ENCODE assay signal across 8 mouse cellular contexts in the genomic region with DNA sequence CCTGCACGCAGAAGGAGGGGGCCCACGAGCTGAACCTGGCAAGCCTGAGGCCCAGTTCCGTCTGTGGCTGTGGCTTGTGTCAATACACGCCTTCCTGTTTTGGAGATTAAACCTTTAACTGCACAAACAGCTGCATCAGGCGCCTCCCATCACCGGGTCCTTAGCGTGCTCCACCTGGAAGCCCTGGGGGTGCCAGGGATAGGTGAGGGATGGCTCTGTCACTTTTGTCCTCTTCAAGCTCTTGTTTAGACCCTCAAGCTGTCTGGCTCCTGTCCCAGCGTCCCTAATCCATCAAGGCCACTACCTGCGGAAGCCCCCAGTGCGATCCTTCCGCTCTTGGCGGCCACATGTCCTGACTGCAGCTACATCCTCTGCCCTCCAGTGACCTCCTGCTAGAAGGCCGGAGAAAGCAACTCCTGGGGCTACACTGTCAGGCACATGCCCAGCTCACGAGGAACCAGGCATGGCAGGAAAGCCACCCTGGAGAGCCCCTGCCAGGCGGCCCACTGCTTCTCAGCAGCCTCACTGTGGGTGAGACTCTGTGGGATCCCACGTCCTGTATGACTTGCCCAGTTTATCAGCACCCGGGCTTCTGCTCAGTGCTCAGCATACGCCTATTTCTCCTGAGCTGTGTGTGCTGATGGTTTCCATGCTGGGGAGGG. TPM values are rescaled to one million over a fixed set of nuclear protein-coding genes. Genes with fewer than 3 reads are reported as not detected.
DNase-seq lines count a peak whose midpoint lies in the region; ATAC-seq and TF ChIP-seq lines count a peak whose summit lies in the region.

No protein-coding gene starts in this region.

- TF ChIP-seq CTCF in spleen, adult 2 months (IDR thresholded peaks at IDR 0.05; ENCODE audit: extremely low read depth, insufficient read depth, insufficient read length, insufficient replicate concordance) = no peak
- no peak for TF ChIP-seq CTCF in cerebellum, adult 2 months (IDR thresholded peaks at IDR 0.05; ENCODE audit: borderline replicate concordance, insufficient read depth, low read depth, low read length)

- H3K4me2 ChIP-seq in limb, embryonic 13.5 days (replicated peaks) = no peak overlapping the region
- peak overlapping the region; percentile 1; the same call in 1 of the 2 replicates for H3K4me2 ChIP-seq in heart, embryonic 16.5 days (ENCODE audit: low read depth, low read length)
- H3K4me2 ChIP-seq in liver, embryonic 12.5 days = peak overlapping the region; percentile 62
- no peak overlapping the region for H3K4me2 ChIP-seq in hindbrain, embryonic 11.5 days (replicated peaks; ENCODE audit: low read depth, low read length)

- WGBS in limb, embryonic 13.5 days = 61% methylated on average over 18 of the region's 18 CpGs
- 74% methylated on average over 18 of the region's 18 CpGs for WGBS in limb, embryonic 10.5 days
- 45% methylated on average over 18 of the region's 18 CpGs for whole genome bisulfite sequencing in heart, embryonic 16.5 days
- WGBS in liver, embryonic 12.5 days (ENCODE audit: insufficient replicate concordance) = 15% methylated on average over 18 of the region's 18 CpGs
- WGBS in spleen, adult 2 months = 9% methylated on average over 18 of the region's 18 CpGs
- WGBS in cerebellum, adult 2 months = 71% methylated on average over 18 of the region's 18 CpGs
- WGBS in hindbrain, embryonic 11.5 days = 67% methylated on average over 18 of the region's 18 CpGs

- no peak for ATAC-seq in limb, embryonic 13.5 days (ENCODE audit: low FRiP score, low read depth)
- peak; percentile 46 for ATAC-seq in heart, embryonic 16.5 days (replicated peaks; ENCODE audit: extremely low read depth, insufficient read depth, low FRiP score)
- ATAC-seq in liver, embryonic 12.5 days = peak; percentile 87
- ATAC-seq in hindbrain, embryonic 11.5 days (ENCODE audit: low FRiP score) = no peak

- TF ChIP-seq POLR2A in spleen, adult 2 months (IDR thresholded peaks at IDR 0.05; ENCODE audit: low read depth, low read length) = no peak; the same call in none of the 2 replicates
- TF ChIP-seq POLR2A in cerebellum, adult 2 months (IDR thresholded peaks at IDR 0.05; ENCODE audit: borderline replicate concordance, insufficient read depth, low read length) = no peak

- H3K9ac ChIP-seq in limb, embryonic 13.5 days = no peak overlapping the region
- H3K9ac ChIP-seq in heart, embryonic 16.5 days (ENCODE audit: low read length) = peak overlapping the region; percentile 26; the same call in 1 of the 2 replicates
- H3K9ac ChIP-seq in liver, embryonic 12.5 days = peak overlapping the region; percentile 61
- H3K9ac ChIP-seq in hindbrain, embryonic 11.5 days (ENCODE audit: low read depth, low read length) = no peak overlapping the region

- peaks cover 11% of the 10 kb centered on the region; the same call in 1 of the 2 replicates for H3K4me1 ChIP-seq in limb, embryonic 13.5 days
- peaks cover 16% of the 10 kb centered on the region for H3K4me1 ChIP-seq in limb, embryonic 10.5 days
- H3K4me1 ChIP-seq in heart, embryonic 16.5 days (ENCODE audit: control insufficient read depth, insufficient read depth, low read length) = peaks cover 2% of the 10 kb centered on the region; the same call in 1 of the 2 replicates
- H3K4me1 ChIP-seq in liver, embryonic 12.5 days = peaks cover 59% of the 10 kb centered on the region
- H3K4me1 ChIP-seq in spleen, adult 2 months (ENCODE audit: control insufficient read depth, insufficient read depth, insufficient read length) = peaks cover 36% of the 10 kb centered on the region; the same call in 1 of the 2 replicates
- no peaks in the 10 kb centered on the region; the same call in 1 of the 2 replicates for H3K4me1 ChIP-seq in cerebellum, adult 2 months (ENCODE audit: control insufficient read depth, insufficient read depth, low read length)
- H3K4me1 ChIP-seq in hindbrain, embryonic 11.5 days (replicated peaks; ENCODE audit: control insufficient read depth, insufficient read depth, low read length) = peaks cover 7% of the 10 kb centered on the region; the same call in 1 of the 2 replicates

- H3K27ac ChIP-seq in limb, embryonic 13.5 days = peak overlapping the region; percentile 52; the same call in 1 of the 2 replicates
- no peak overlapping the region for H3K27ac ChIP-seq in limb, embryonic 10.5 days
- peak overlapping the region; percentile 60 for H3K27ac ChIP-seq in heart, embryonic 16.5 days (ENCODE audit: low read length)
- peak overlapping the region; percentile 89 for H3K27ac ChIP-seq in liver, embryonic 12.5 days
- peak overlapping the region; percentile 97 for H3K27ac ChIP-seq in spleen, adult 2 months (ENCODE audit: insufficient read depth, low read length)
- H3K27ac ChIP-seq in cerebellum, adult 2 months (ENCODE audit: insufficient read depth, low read length) = no peak overlapping the region
- H3K27ac ChIP-seq in hindbrain, embryonic 11.5 days (ENCODE audit: low read depth, low read length) = no peak overlapping the region

- no peaks in the 10 kb centered on the region for H3K9me3 ChIP-seq in limb, embryonic 13.5 days
- H3K9me3 ChIP-seq in limb, embryonic 10.5 days (replicated peaks) = no peaks in the 10 kb centered on the region
- H3K9me3 ChIP-seq in heart, embryonic 16.5 days (replicated peaks; ENCODE audit: control insufficient read depth, low read length) = no peaks in the 10 kb centered on the region
- H3K9me3 ChIP-seq in liver, embryonic 12.5 days (replicated peaks) = no peaks in the 10 kb centered on the region
- no peaks in the 10 kb centered on the region for H3K9me3 ChIP-seq in hindbrain, embryonic 11.5 days (ENCODE audit: control insufficient read depth, low read length)

- H3K27me3 ChIP-seq in limb, embryonic 13.5 days = no peaks in the 10 kb centered on the region
- H3K27me3 ChIP-seq in limb, embryonic 10.5 days (ENCODE audit: low read depth, poor library complexity, severe bottlenecking) = no peaks in the 10 kb centered on the region
- H3K27me3 ChIP-seq in heart, embryonic 16.5 days (ENCODE audit: control insufficient read depth, insufficient read depth, low read length) = no peaks in the 10 kb centered on the region
- H3K27me3 ChIP-seq in liver, embryonic 12.5 days (replicated peaks) = peaks cover 29% of the 10 kb centered on the region
- no peaks in the 10 kb centered on the region for H3K27me3 ChIP-seq in spleen, adult 2 months (ENCODE audit: control insufficient read depth, insufficient read depth, low read length)
- H3K27me3 ChIP-seq in cerebellum, adult 2 months (ENCODE audit: control insufficient read depth, insufficient read depth, low read length) = no peaks in the 10 kb centered on the region
- H3K27me3 ChIP-seq in hindbrain, embryonic 11.5 days (ENCODE audit: control insufficient read depth, insufficient read depth, low read length) = no peaks in the 10 kb centered on the region

- DNase-seq in limb, embryonic 10.5 days (ENCODE audit: low spot score) = no peak
- DNase-seq in spleen, adult 2 months (ENCODE audit: low read depth in 1 of 2, low spot score in 2 of 2) = peak; percentile 61 to 75
- no peak for DNase-seq in cerebellum, adult 2 months
- no peak for DNase-seq in left cerebral cortex, adult 9 months (ENCODE audit: low spot score in 2 of 2)
- DNase-seq in hindbrain, embryonic 11.5 days (ENCODE audit: low spot score) = no peak

- no peak overlapping the region for H3K4me3 ChIP-seq in limb, embryonic 13.5 days
- H3K4me3 ChIP-seq in limb, embryonic 10.5 days = no peak overlapping the region
- no peak overlapping the region for H3K4me3 ChIP-seq in heart, embryonic 16.5 days (ENCODE audit: low read length)
- H3K4me3 ChIP-seq in liver, embryonic 12.5 days = peak overlapping the region; percentile 23
- peak overlapping the region; percentile 36 for H3K4me3 ChIP-seq in spleen, adult 2 months (ENCODE audit: extremely low read depth, insufficient read depth, insufficient read length)
- no peak overlapping the region for H3K4me3 ChIP-seq in cerebellum, adult 2 months (replicated peaks; ENCODE audit: insufficient read depth, low read depth, low read length)
- no peak overlapping the region for H3K4me3 ChIP-seq in hindbrain, embryonic 11.5 days (ENCODE audit: low read depth, low read length)

- no peaks in the 10 kb centered on the region for H3K36me3 ChIP-seq in limb, embryonic 13.5 days
- H3K36me3 ChIP-seq in limb, embryonic 10.5 days = no peaks in the 10 kb centered on the region
- H3K36me3 ChIP-seq in heart, embryonic 16.5 days (ENCODE audit: control insufficient read depth, insufficient read depth) = no peaks in the 10 kb centered on the region
- H3K36me3 ChIP-seq in liver, embryonic 12.5 days = no peaks in the 10 kb centered on the region
- H3K36me3 ChIP-seq in spleen, adult 2 months (ENCODE audit: control insufficient read depth, insufficient read depth, low read length) = no peaks in the 10 kb centered on the region
- no peaks in the 10 kb centered on the region for H3K36me3 ChIP-seq in hindbrain, embryonic 11.5 days (ENCODE audit: control insufficient read depth, insufficient read depth, low read length)

RNA-seq across cellular contexts. Expression of gene Lfng, which starts 10.1 kb away (rescaled TPM):
- 13.4 and 13.5 TPM in 2 replicates for polyA plus RNA-seq in limb, embryonic 13.5 days (2015; fragmentation: Nextera tagmentation; extraction: Ambion mirVana)
- 4.3 and 5.8 TPM in 2 replicates for polyA plus RNA-seq in limb, embryonic 10.5 days (2016; fragmentation: Nextera tagmentation; extraction: Ambion mirVana)
- polyA plus RNA-seq in heart, embryonic 16.5 days (2015; fragmentation: Nextera tagmentation; extraction: Ambion mirVana) = 6.2 and 7.7 TPM in 2 replicates
- 7.4 and 8.3 TPM in 2 replicates for polyA plus RNA-seq in liver, embryonic 12.5 days (2016; fragmentation: Nextera tagmentation; extraction: Ambion mirVana)
- polyA plus RNA-seq in spleen, adult 2 months (2012; rRNA removed) = 165 and 240 TPM in 2 replicates
- polyA plus RNA-seq in cerebellum, adult 2 months (2012; rRNA removed) = 48.7 and 53.4 TPM in 2 replicates
- 34.1 and 38.8 TPM in 2 replicates for polyA plus RNA-seq in hindbrain, embryonic 11.5 days (2014; fragmentation: Nextera tagmentation; extraction: Ambion mirVana)

RNA-seq across cellular contexts. Expression of gene Grifin, which starts 32.2 kb away (rescaled TPM):
- not detected in 2 replicates for polyA plus RNA-seq in limb, embryonic 13.5 days (2015; fragmentation: Nextera tagmentation; extraction: Ambion mirVana)
- polyA plus RNA-seq in limb, embryonic 10.5 days (2016; fragmentation: Nextera tagmentation; extraction: Ambion mirVana) = not detected in 2 replicates
- polyA plus RNA-seq in heart, embryonic 16.5 days (2015; fragmentation: Nextera tagmentation; extraction: Ambion mirVana) = 0.79 and 0.98 TPM in 2 replicates
- 6.3 and 7.8 TPM in 2 replicates for polyA plus RNA-seq in liver, embryonic 12.5 days (2016; fragmentation: Nextera tagmentation; extraction: Ambion mirVana)
- 0.61 and 0.81 TPM in 2 replicates for polyA plus RNA-seq in spleen, adult 2 months (2012; rRNA removed)
- 0.82 and 1.4 TPM in 2 replicates for polyA plus RNA-seq in cerebellum, adult 2 months (2012; rRNA removed)
- polyA plus RNA-seq in hindbrain, embryonic 11.5 days (2014; fragmentation: Nextera tagmentation; extraction: Ambion mirVana) = not detected in 2 replicates

RNA-seq across cellular contexts. Expression of gene Ttyh3, which starts 51.8 kb away (rescaled TPM):
- 39.0 and 42.1 TPM in 2 replicates for polyA plus RNA-seq in limb, embryonic 13.5 days (2015; fragmentation: Nextera tagmentation; extraction: Ambion mirVana)
- 36.6 and 47.0 TPM in 2 replicates for polyA plus RNA-seq in limb, embryonic 10.5 days (2016; fragmentation: Nextera tagmentation; extraction: Ambion mirVana)
- 16.3 and 17.9 TPM in 2 replicates for polyA plus RNA-seq in heart, embryonic 16.5 days (2015; fragmentation: Nextera tagmentation; extraction: Ambion mirVana)
- polyA plus RNA-seq in liver, embryonic 12.5 days (2016; fragmentation: Nextera tagmentation; extraction: Ambion mirVana) = 13.0 and 15.6 TPM in 2 replicates
- polyA plus RNA-seq in spleen, adult 2 months (2012; rRNA removed) = 95.1 and 118 TPM in 2 replicates
- 86.0 and 96.1 TPM in 2 replicates for polyA plus RNA-seq in cerebellum, adult 2 months (2012; rRNA removed)
- 52.9 and 53.1 TPM in 2 replicates for polyA plus RNA-seq in hindbrain, embryonic 11.5 days (2014; fragmentation: Nextera tagmentation; extraction: Ambion mirVana)

Comparison
In these comparisons a context has a peak if more than half of its experiments do, and no peak if none do; other contexts are left out.
1. H3K27ac ChIP-seq: peak in limb, embryonic 13.5 days (single experiment), heart, embryonic 16.5 days (single experiment), liver, embryonic 12.5 days (single experiment) and spleen, adult 2 months (single experiment); none in limb, embryonic 10.5 days (single experiment), cerebellum, adult 2 months (single experiment) and hindbrain, embryonic 11.5 days (single experiment).
2. ATAC-seq: peak in heart, embryonic 16.5 days (single experiment) and liver, embryonic 12.5 days (single experiment); none in limb, embryonic 13.5 days (single experiment) and hindbrain, embryonic 11.5 days (single experiment).
3. H3K4me2 ChIP-seq: peak in heart, embryonic 16.5 days (single experiment) and liver, embryonic 12.5 days (single experiment); none in limb, embryonic 13.5 days (single experiment) and hindbrain, embryonic 11.5 days (single experiment).
4. H3K4me3 ChIP-seq: peak in liver, embryonic 12.5 days (single experiment) and spleen, adult 2 months (single experiment); none in limb, embryonic 13.5 days (single experiment), limb, embryonic 10.5 days (single experiment), heart, embryonic 16.5 days (single experiment), cerebellum, adult 2 months (single experiment) and hindbrain, embryonic 11.5 days (single experiment).
5. H3K9ac ChIP-seq: peak in heart, embryonic 16.5 days (single experiment) and liver, embryonic 12.5 days (single experiment); none in limb, embryonic 13.5 days (single experiment) and hindbrain, embryonic 11.5 days (single experiment).
6. DNase-seq: peak in spleen, adult 2 months (2 of 2); none in limb, embryonic 10.5 days (single experiment), cerebellum, adult 2 months (0 of 2), left cerebral cortex, adult 9 months (0 of 2) and hindbrain, embryonic 11.5 days (single experiment).